Mouse (Mus musculus): ENCODE results near the gene Zfp82. TPM values are rescaled to one million over a fixed set of nuclear protein-coding genes. Genes with fewer than 3 reads are reported as not detected.

Gene Zfp82
- polyA plus RNA-seq, 1 experiment from 2014 or later, result 6.6 TPM

- Histone ChIP-seq H3K9ac (ENCODE audit: low read length) (no peak overlapping the region), H3K4me2 (ENCODE audit: low read depth, low read length, severe bottlenecking) (no peak overlapping the region), H3K9me3 (ENCODE audit: control insufficient read depth, low read length) (no peaks in the 10 kb centered on the region), H3K4me1 (replicated peaks; ENCODE audit: control insufficient read depth, insufficient read depth, low read length) (no peaks in the 10 kb centered on the region), H3K27me3 (ENCODE audit: control insufficient read depth, insufficient read depth, low read length) (no peaks in the 10 kb centered on the region), H3K27ac (ENCODE audit: low read depth, low read length) (no peak overlapping the region), H3K36me3 (ENCODE audit: control insufficient read depth, insufficient read depth, low read length) (no peaks in the 10 kb centered on the region; the same call in 1 of the 2 replicates), H3K4me3 (ENCODE audit: low read depth, low read length) (no peak overlapping the region)
- ATAC-seq (replicated peaks; ENCODE audit: low FRiP score) (no peak), DNase-seq (ENCODE audit: low spot score) (peak; percentile 38)
- WGBS, result 87% methylated on average over 10 of the region's 10 CpGs
Measured at GRCm38 (mm10) chr7:30010551-30011195, 62.0 kb downstream of the Zfp82 start.

GRCm38 (mm10) chr7:30009321-30010085 is 63.2 kb downstream of the Zfp82 start:
- Histone ChIP-seq H3K9me3 (ENCODE audit: control insufficient read depth, low read length) (no peaks in the 10 kb centered on the region), H3K27ac (ENCODE audit: low read depth, low read length) (no peak overlapping the region), H3K36me3 (ENCODE audit: control insufficient read depth, insufficient read depth, low read length) (no peaks in the 10 kb centered on the region; the same call in 1 of the 2 replicates), H3K4me1 (replicated peaks; ENCODE audit: control insufficient read depth, insufficient read depth, low read length) (no peaks in the 10 kb centered on the region), H3K9ac (ENCODE audit: low read length) (no peak overlapping the region), H3K4me2 (ENCODE audit: low read depth, low read length, severe bottlenecking) (no peak overlapping the region), H3K4me3 (ENCODE audit: low read depth, low read length) (no peak overlapping the region), H3K27me3 (ENCODE audit: control insufficient read depth, insufficient read depth, low read length) (no peaks in the 10 kb centered on the region)
- ATAC-seq (replicated peaks; ENCODE audit: low FRiP score) (no peak), DNase-seq (ENCODE audit: low spot score) (peak; percentile 58)
- 86% methylated on average over 21 of the region's 21 CpGs for WGBS

- DNase-seq (ENCODE audit: low spot score) (peak; percentile 22), ATAC-seq (replicated peaks; ENCODE audit: low FRiP score) (no peak)
- no peak overlapping the region; the same call in 1 of the 2 replicates for H3K9ac ChIP-seq (ENCODE audit: low read length)
- H3K4me3 ChIP-seq (ENCODE audit: low read depth, low read length), result no peak overlapping the region
- H3K36me3 ChIP-seq (ENCODE audit: control insufficient read depth, insufficient read depth, low read length), result no peaks in the 10 kb centered on the region; the same call in 1 of the 2 replicates
- H3K4me1 ChIP-seq (replicated peaks; ENCODE audit: control insufficient read depth, insufficient read depth, low read length), result no peaks in the 10 kb centered on the region
- no peak overlapping the region for H3K4me2 ChIP-seq (ENCODE audit: low read depth, low read length, severe bottlenecking)
- 86% methylated on average over 6 of the region's 6 CpGs for WGBS
- H3K27ac ChIP-seq (ENCODE audit: low read depth, low read length), result no peak overlapping the region
- no peaks in the 10 kb centered on the region for H3K27me3 ChIP-seq (ENCODE audit: control insufficient read depth, insufficient read depth, low read length)
- no peaks in the 10 kb centered on the region for H3K9me3 ChIP-seq (ENCODE audit: control insufficient read depth, low read length)
Measured at GRCm38 (mm10) chr7:30008020-30008690, 64.5 kb downstream of the Zfp82 start.

- ATAC-seq (replicated peaks; ENCODE audit: low FRiP score) (no peak), DNase-seq (ENCODE audit: low spot score) (peak; percentile 30)
- H3K36me3 ChIP-seq (ENCODE audit: control insufficient read depth, insufficient read depth, low read length), result no peaks in the 10 kb centered on the region; the same call in 1 of the 2 replicates
- no peak overlapping the region for H3K4me2 ChIP-seq (ENCODE audit: low read depth, low read length, severe bottlenecking)
- H3K4me1 ChIP-seq (replicated peaks; ENCODE audit: control insufficient read depth, insufficient read depth, low read length), result no peaks in the 10 kb centered on the region
- H3K4me3 ChIP-seq (ENCODE audit: low read depth, low read length), result no peak overlapping the region
- H3K27me3 ChIP-seq (ENCODE audit: control insufficient read depth, insufficient read depth, low read length), result no peaks in the 10 kb centered on the region
- H3K9ac ChIP-seq (ENCODE audit: low read length), result no peak overlapping the region
- whole genome bisulfite sequencing, result 95% methylated on average over 1 of the region's 1 CpGs
- H3K9me3 ChIP-seq (ENCODE audit: control insufficient read depth, low read length), result no peaks in the 10 kb centered on the region
- no peak overlapping the region for H3K27ac ChIP-seq (ENCODE audit: low read depth, low read length)
Measured at GRCm38 (mm10) chr7:30007601-30008000, 65.1 kb downstream of the Zfp82 start.

Small RNA genes lying within 50 kb of the gene (microRNA-seq; reads per million reads assigned to microRNA genes)
- not detected for gene Gm23368 (ENCODE audit: insufficient number of aligned reads)

Other genes with a start within 250 kb of the Zfp82 start
- gene Zfp940, start 219.2 kb downstream of the Zfp82 start, polyA plus RNA-seq (2014; fragmentation: Nextera tagmentation; extraction: Ambion mirVana), result 10.7 and 11.3 TPM in 2 replicates
- gene Zfp420, start 212.9 kb downstream of the Zfp82 start, polyA plus RNA-seq (2014; fragmentation: Nextera tagmentation; extraction: Ambion mirVana), result 10.4 and 13.4 TPM in 2 replicates
- 12.4 and 13.7 TPM in 2 replicates for gene Zfp27, start 166.3 kb downstream of the Zfp82 start, polyA plus RNA-seq (2014; fragmentation: Nextera tagmentation; extraction: Ambion mirVana)
- gene Zfp383, start 164.7 kb downstream of the Zfp82 start, polyA plus RNA-seq (2014; fragmentation: Nextera tagmentation; extraction: Ambion mirVana), result 7.5 and 7.9 TPM in 2 replicates
- 13.1 and 13.2 TPM in 2 replicates for gene Zfp74, start 118.8 kb downstream of the Zfp82 start, polyA plus RNA-seq (2014; fragmentation: Nextera tagmentation; extraction: Ambion mirVana)
- gene Zfp568, start 88.9 kb downstream of the Zfp82 start, polyA plus RNA-seq (2014; fragmentation: Nextera tagmentation; extraction: Ambion mirVana), result 13.6 and 15.3 TPM in 2 replicates
- 5.6 and 6.2 TPM in 2 replicates for gene Zfp14, start 21.5 kb downstream of the Zfp82 start, polyA plus RNA-seq (2014; fragmentation: Nextera tagmentation; extraction: Ambion mirVana)
- 1.9 and 2.9 TPM in 2 replicates for gene Gm26920, start 17.5 kb upstream of the Zfp82 start, polyA plus RNA-seq (2014; fragmentation: Nextera tagmentation; extraction: Ambion mirVana)
- 12.8 and 13.8 TPM in 2 replicates for gene Zfp566, start 17.6 kb upstream of the Zfp82 start, polyA plus RNA-seq (2014; fragmentation: Nextera tagmentation; extraction: Ambion mirVana)
- gene Zfp260, start 21.9 kb upstream of the Zfp82 start, polyA plus RNA-seq (2014; fragmentation: Nextera tagmentation; extraction: Ambion mirVana), result 121 and 124 TPM in 2 replicates
- gene Zfp382, start 49.0 kb upstream of the Zfp82 start, polyA plus RNA-seq (2014; fragmentation: Nextera tagmentation; extraction: Ambion mirVana), result 12.6 and 15.3 TPM in 2 replicates
- gene Zfp146, start 96.8 kb upstream of the Zfp82 start, polyA plus RNA-seq (2014; fragmentation: Nextera tagmentation; extraction: Ambion mirVana), result 14.0 and 15.5 TPM in 2 replicates
- gene Cox7a1, start 111.2 kb upstream of the Zfp82 start, polyA plus RNA-seq (2014; fragmentation: Nextera tagmentation; extraction: Ambion mirVana), result 3.5 and 3.9 TPM in 2 replicates
- 39.7 and 47.7 TPM in 2 replicates for gene Capns1, start 125.9 kb upstream of the Zfp82 start, polyA plus RNA-seq (2014; fragmentation: Nextera tagmentation; extraction: Ambion mirVana)
- gene Polr2i, start 159.0 kb upstream of the Zfp82 start, polyA plus RNA-seq (2014; fragmentation: Nextera tagmentation; extraction: Ambion mirVana), result 166 and 167 TPM in 2 replicates
- 235 and 270 TPM in 2 replicates for gene Tbcb, start 159.4 kb upstream of the Zfp82 start, polyA plus RNA-seq (2014; fragmentation: Nextera tagmentation; extraction: Ambion mirVana)
- gene Ovol3, start 162.8 kb upstream of the Zfp82 start, polyA plus RNA-seq (2014; fragmentation: Nextera tagmentation; extraction: Ambion mirVana), result not detected in 2 replicates
- 0.13 and 0.56 TPM in 2 replicates for gene Thap8, start 207.2 kb upstream of the Zfp82 start, polyA plus RNA-seq (2014; fragmentation: Nextera tagmentation; extraction: Ambion mirVana)
- gene Wdr62, start 207.5 kb upstream of the Zfp82 start, polyA plus RNA-seq (2014; fragmentation: Nextera tagmentation; extraction: Ambion mirVana), result 21.7 and 26.4 TPM in 2 replicates
- 98.8 and 110 TPM in 2 replicates for gene Clip3, start 218.8 kb upstream of the Zfp82 start, polyA plus RNA-seq (2014; fragmentation: Nextera tagmentation; extraction: Ambion mirVana)
- gene Alkbh6, start 235.8 kb upstream of the Zfp82 start, polyA plus RNA-seq (2014; fragmentation: Nextera tagmentation; extraction: Ambion mirVana), result 71.3 and 83.8 TPM in 2 replicates
- gene Syne4, start 241.9 kb upstream of the Zfp82 start, polyA plus RNA-seq (2014; fragmentation: Nextera tagmentation; extraction: Ambion mirVana), result 29.2 and 30.2 TPM in 2 replicates
- not detected in 2 replicates for gene E130208F15Rik, start 248.8 kb upstream of the Zfp82 start, polyA plus RNA-seq (2014; fragmentation: Nextera tagmentation; extraction: Ambion mirVana)